Mouse (Mus musculus) right cerebral cortex, postnatal 25 days (tissue): ENCODE data around the gene Xrcc1.
"Not testable (repeated sequence)": the region's sequence is repeated elsewhere in the genome, so short reads cannot be mapped to it uniquely, and the experiment has no call there.

ENCODE experiments used
- DNase-seq: peaks from one replicate; pipeline ENCODE4 v3.0.0; 2022

Xrcc1 gene

GRCm38 (mm10) chr7:24546068-24546614 lies at the start of gene Xrcc1, which contains the start of gene Pinlyp:
Xrcc1 (plus strand) TSS chr7:24546289.
Pinlyp (minus strand) TSS chr7:24546118.
- DNase-seq: no peak

- DNase-seq: no peak
These were observed 46.1 kb upstream of the Xrcc1 start for GRCm38 (mm10) chr7:24499856-24500577.

- DNase-seq: no peak
These were observed 45.2 kb upstream of the Xrcc1 start for GRCm38 (mm10) chr7:24500929-24501328.

- DNase-seq: no peak
These were observed 44.6 kb upstream of the Xrcc1 start for GRCm38 (mm10) chr7:24501492-24501891.

GRCm38 (mm10) chr7:24504004-24504403 lies 42.1 kb upstream of the Xrcc1 start:
- no peak for DNase-seq

GRCm38 (mm10) chr7:24504868-24505267 lies 41.2 kb upstream of the Xrcc1 start:
- no peak for DNase-seq

- no peak for DNase-seq
These were observed 40.5 kb upstream of the Xrcc1 start for GRCm38 (mm10) chr7:24505447-24506064.

GRCm38 (mm10) chr7:24506065-24506459 lies 40.0 kb upstream of the Xrcc1 start:
- no peak for DNase-seq

GRCm38 (mm10) chr7:24506476-24506837 lies 39.6 kb upstream of the Xrcc1 start:
- DNase-seq: peak; percentile 65

- DNase-seq: peak; percentile 88
These were observed 39.0 kb upstream of the Xrcc1 start, which contains the start of gene Zfp428 for GRCm38 (mm10) chr7:24506838-24507725. Zfp428 (plus strand) TSS chr7:24507006.

GRCm38 (mm10) chr7:24507726-24508114 lies 38.4 kb upstream of the Xrcc1 start:
- no peak for DNase-seq

- no peak for DNase-seq
These were observed 33.7 kb upstream of the Xrcc1 start, which contains the start of gene AC161166.1 for GRCm38 (mm10) chr7:24512355-24512754. AC161166.1 (minus strand) TSS chr7:24512455.

GRCm38 (mm10) chr7:24516319-24516718 lies 29.8 kb upstream of the Xrcc1 start:
- DNase-seq: not testable (repeated sequence)

GRCm38 (mm10) chr7:24517077-24517476 lies 29.0 kb upstream of the Xrcc1 start:
- no peak for DNase-seq

- peak; percentile 63 for DNase-seq
These were observed 28.4 kb upstream of the Xrcc1 start for GRCm38 (mm10) chr7:24517654-24518053.

GRCm38 (mm10) chr7:24519130-24519529 lies 27.0 kb upstream of the Xrcc1 start:
- no peak for DNase-seq

- not testable (repeated sequence) for DNase-seq
These were observed 26.0 kb upstream of the Xrcc1 start for GRCm38 (mm10) chr7:24520054-24520453.

GRCm38 (mm10) chr7:24522805-24523204 lies 23.3 kb upstream of the Xrcc1 start:
- DNase-seq: no peak

GRCm38 (mm10) chr7:24523723-24524122 lies 22.4 kb upstream of the Xrcc1 start:
- no peak for DNase-seq

GRCm38 (mm10) chr7:24524978-24525377 lies 21.1 kb upstream of the Xrcc1 start:
- DNase-seq: no peak

GRCm38 (mm10) chr7:24525686-24526420 lies 20.2 kb upstream of the Xrcc1 start:
- no peak for DNase-seq

- DNase-seq: no peak
These were observed 17.2 kb upstream of the Xrcc1 start for GRCm38 (mm10) chr7:24528861-24529260.
